Mouse (Mus musculus) embryonic facial prominence, embryonic 12.5 days (tissue): Measurements from ENCODE around the gene Ginm1. TPM values are rescaled to one million over a fixed set of nuclear protein-coding genes. Genes with fewer than 3 reads are reported as not detected.

Experiments used
- ATAC-seq: fragments of 200-750 bp; cut with Nextera tagmentation; 2 replicates; pipeline ENCODE4 v1.8.0; 2017; ENCODE audit not compliant: insufficient number of reproducible peaks, insufficient read depth, low FRiP score, low TSS enrichment
- H3K27ac ChIP-seq: fragments of 300-500 bp; sonication (generic); 2 replicates; pipeline ENCODE4 v1.5.1; 2016; ENCODE audit warnings: mild to moderate bottlenecking
- H3K27me3 ChIP-seq: fragments of 300-500 bp; sonication (generic); 2 replicates; pipeline ENCODE4 v1.6.1; 2016; ENCODE audit warnings: mild to moderate bottlenecking, moderate library complexity
- H3K36me3 ChIP-seq: fragments of 300-500 bp; sonication (generic); 2 replicates; pipeline ENCODE4 v1.6.1; 2016; ENCODE audit warnings: mild to moderate bottlenecking
- H3K4me1 ChIP-seq: fragments of 300-500 bp; sonication (generic); 2 replicates; pipeline ENCODE4 v1.6.1; 2016
- H3K4me2 ChIP-seq: fragments of 300-500 bp; sonication (generic); replicated peaks from 2 replicates; pipeline ENCODE4 v1.6.1; 2016; ENCODE audit warnings: mild to moderate bottlenecking, moderate library complexity
- H3K4me3 ChIP-seq: fragments of 300-500 bp; sonication (generic); 2 replicates; pipeline ENCODE4 v1.5.1; 2016; ENCODE audit warnings: mild to moderate bottlenecking
- H3K9ac ChIP-seq: fragments of 300-500 bp; sonication (generic); 2 replicates; pipeline ENCODE4 v1.6.1; 2016; ENCODE audit warnings: mild to moderate bottlenecking, moderate library complexity
- H3K9me3 ChIP-seq: fragments of 300-500 bp; sonication (generic); 2 replicates; pipeline ENCODE4 v1.6.1; 2016; ENCODE audit warnings: mild to moderate bottlenecking, moderate library complexity
- WGBS: fragments of 180-500 bp; shearing (Covaris S2); methylation state at CpG from one replicate; pipeline ENCODE4 v1.1.7; 2016; 5-methylcytosine and 5-hydroxymethylcytosine counted together
- polyA plus RNA-seq: library from polyadenylated mRNA; unstranded; fragments of >200 nt; fragmentation: Nextera tagmentation; extraction: Ambion mirVana; gene quantifications from 2 replicates; pipeline ENCODE4 v1.2.1, GENCODE M21; 2016

Gene Ginm1
- polyA plus RNA-seq, result 65.8 and 78.4 TPM in 2 replicates

- H3K27ac ChIP-seq, result peak within 1 kb of the TSS; percentile 50; the same call in 1 of the 2 replicates
- WGBS, result under 1% methylated on average over 52 of the region's 52 CpGs
- H3K9ac ChIP-seq, result peak within 1 kb of the TSS; percentile 80
- ATAC-seq, result peak; percentile 74
- H3K4me3 ChIP-seq, result peak within 1 kb of the TSS; percentile 95
- H3K36me3 ChIP-seq, result peaks cover 34% of the 10 kb centered on the region
- H3K27me3 ChIP-seq, result no peaks in the 10 kb centered on the region
- peak within 1 kb of the TSS; percentile 86 for H3K4me2 ChIP-seq
- H3K4me1 ChIP-seq, result peaks cover 9% of the 10 kb centered on the region
- no peaks in the 10 kb centered on the region for H3K9me3 ChIP-seq
These were observed at the start of gene Ginm1, which contains the start of gene Ppil4 for GRCm38 (mm10) chr10:7792751-7793385. Gene Ginm1 (minus strand): TSS chr10:7792824. Gene Ppil4 (plus strand): TSS chr10:7792891.

- 78% methylated on average over 14 of the region's 14 CpGs for WGBS
These were observed 49.0 kb upstream of the Ginm1 start for GRCm38 (mm10) chr10:7841571-7842080.

GRCm38 (mm10) chr10:7840785-7841184 is 48.2 kb upstream of the Ginm1 start:
- ATAC-seq, result no peak
- Histone ChIP-seq H3K36me3 (no peaks in the 10 kb centered on the region), H3K9ac (no peak overlapping the region), H3K4me1 (0 out of 2 replicates have a peak, but pooled peaks cover 3% of the 10 kb centered on the region), H3K4me2 (no peak overlapping the region), H3K27ac (no peak overlapping the region), H3K4me3 (no peak overlapping the region), H3K27me3 (no peaks in the 10 kb centered on the region), H3K9me3 (no peaks in the 10 kb centered on the region)
- WGBS, result 50% methylated on average over 3 of the region's 3 CpGs

More at GRCm38 (mm10) chr10:7841571-7842080, 49.0 kb upstream of the Ginm1 start:
- Histone ChIP-seq H3K36me3 (no peaks in the 10 kb centered on the region), H3K27me3 (no peaks in the 10 kb centered on the region), H3K4me1 (0 out of 2 replicates have a peak, but pooled peaks cover 3% of the 10 kb centered on the region), H3K4me2 (no peak overlapping the region), H3K27ac (no peak overlapping the region), H3K9me3 (no peaks in the 10 kb centered on the region), H3K4me3 (no peak overlapping the region), H3K9ac (no peak overlapping the region)
- no peak for ATAC-seq

- H3K9ac ChIP-seq, result no peak overlapping the region
- H3K4me1 ChIP-seq, result 0 out of 2 replicates have a peak, but pooled peaks cover 3% of the 10 kb centered on the region
- no peak overlapping the region for H3K4me3 ChIP-seq
- H3K36me3 ChIP-seq, result no peaks in the 10 kb centered on the region
- 85% methylated on average over 2 of the region's 2 CpGs for WGBS
- H3K27me3 ChIP-seq, result no peaks in the 10 kb centered on the region
- no peaks in the 10 kb centered on the region for H3K9me3 ChIP-seq
- H3K4me2 ChIP-seq, result no peak overlapping the region
- H3K27ac ChIP-seq, result no peak overlapping the region
- ATAC-seq, result no peak
These were observed 47.7 kb upstream of the Ginm1 start for GRCm38 (mm10) chr10:7840353-7840733.

- no peak for ATAC-seq
- H3K4me3 ChIP-seq, result no peak overlapping the region
- H3K4me1 ChIP-seq, result 0 out of 2 replicates have a peak, but pooled peaks cover 3% of the 10 kb centered on the region
- no peaks in the 10 kb centered on the region for H3K27me3 ChIP-seq
- 88% methylated on average over 22 of the region's 22 CpGs for WGBS
- no peak overlapping the region for H3K4me2 ChIP-seq
- H3K36me3 ChIP-seq, result no peaks in the 10 kb centered on the region
- H3K9ac ChIP-seq, result no peak overlapping the region
- no peaks in the 10 kb centered on the region for H3K9me3 ChIP-seq
- no peak overlapping the region for H3K27ac ChIP-seq
These were observed 47.1 kb upstream of the Ginm1 start for GRCm38 (mm10) chr10:7839551-7840352.

GRCm38 (mm10) chr10:7838874-7839421 is 46.3 kb upstream of the Ginm1 start:
- H3K4me2 ChIP-seq, result no peak overlapping the region
- ATAC-seq, result no peak

GRCm38 (mm10) chr10:7838036-7838435 is 45.4 kb upstream of the Ginm1 start:
- 91% methylated on average over 8 of the region's 8 CpGs for WGBS
- Histone ChIP-seq H3K36me3 (no peaks in the 10 kb centered on the region), H3K4me3 (no peak overlapping the region), H3K9me3 (no peaks in the 10 kb centered on the region), H3K4me2 (no peak overlapping the region), H3K9ac (no peak overlapping the region), H3K4me1 (0 out of 2 replicates have a peak, but pooled peaks cover 3% of the 10 kb centered on the region), H3K27ac (no peak overlapping the region), H3K27me3 (no peaks in the 10 kb centered on the region)
- ATAC-seq, result no peak

More at GRCm38 (mm10) chr10:7838874-7839421, 46.3 kb upstream of the Ginm1 start:
- Histone ChIP-seq H3K9ac (no peak overlapping the region), H3K27me3 (no peaks in the 10 kb centered on the region), H3K27ac (no peak overlapping the region), H3K4me3 (no peak overlapping the region), H3K9me3 (no peaks in the 10 kb centered on the region), H3K36me3 (no peaks in the 10 kb centered on the region), H3K4me1 (0 out of 2 replicates have a peak, but pooled peaks cover 3% of the 10 kb centered on the region)
- 78% methylated on average over 5 of the region's 5 CpGs for WGBS

- Histone ChIP-seq H3K4me3 (no peak overlapping the region), H3K4me2 (no peak overlapping the region), H3K9ac (no peak overlapping the region), H3K9me3 (no peaks in the 10 kb centered on the region), H3K36me3 (no peaks in the 10 kb centered on the region), H3K4me1 (peaks cover 4% of the 10 kb centered on the region; the same call in 1 of the 2 replicates), H3K27me3 (no peaks in the 10 kb centered on the region), H3K27ac (no peak overlapping the region)
- WGBS, result 91% methylated on average over 8 of the region's 8 CpGs
- no peak for ATAC-seq
These were observed 44.8 kb upstream of the Ginm1 start for GRCm38 (mm10) chr10:7837446-7837845.

- H3K27ac ChIP-seq, result no peak overlapping the region
- H3K4me3 ChIP-seq, result no peak overlapping the region
- H3K9me3 ChIP-seq, result no peaks in the 10 kb centered on the region
- peaks cover 10% of the 10 kb centered on the region; the same call in 1 of the 2 replicates for H3K4me1 ChIP-seq
- H3K4me2 ChIP-seq, result no peak overlapping the region
- 72% methylated on average over 2 of the region's 2 CpGs for WGBS
- H3K36me3 ChIP-seq, result no peaks in the 10 kb centered on the region
- H3K9ac ChIP-seq, result no peak overlapping the region
- no peaks in the 10 kb centered on the region for H3K27me3 ChIP-seq
- no peak for ATAC-seq
These were observed 44.3 kb upstream of the Ginm1 start for GRCm38 (mm10) chr10:7836902-7837301.

GRCm38 (mm10) chr10:7834671-7835225 is 42.1 kb upstream of the Ginm1 start:
- no peak overlapping the region for H3K4me3 ChIP-seq
- H3K36me3 ChIP-seq, result no peaks in the 10 kb centered on the region

More at GRCm38 (mm10) chr10:7834671-7835225, 42.1 kb upstream of the Ginm1 start:
- no peak overlapping the region for H3K9ac ChIP-seq
- H3K27me3 ChIP-seq, result no peaks in the 10 kb centered on the region
- no peaks in the 10 kb centered on the region for H3K9me3 ChIP-seq
- H3K27ac ChIP-seq, result no peak overlapping the region
- no peak overlapping the region for H3K4me2 ChIP-seq
- H3K4me1 ChIP-seq, result peaks cover 11% of the 10 kb centered on the region; the same call in 1 of the 2 replicates
- 68% methylated on average over 10 of the region's 10 CpGs for WGBS
- no peak for ATAC-seq
